ENCODE assay signal across 11 mouse cellular contexts in the genomic region with DNA sequence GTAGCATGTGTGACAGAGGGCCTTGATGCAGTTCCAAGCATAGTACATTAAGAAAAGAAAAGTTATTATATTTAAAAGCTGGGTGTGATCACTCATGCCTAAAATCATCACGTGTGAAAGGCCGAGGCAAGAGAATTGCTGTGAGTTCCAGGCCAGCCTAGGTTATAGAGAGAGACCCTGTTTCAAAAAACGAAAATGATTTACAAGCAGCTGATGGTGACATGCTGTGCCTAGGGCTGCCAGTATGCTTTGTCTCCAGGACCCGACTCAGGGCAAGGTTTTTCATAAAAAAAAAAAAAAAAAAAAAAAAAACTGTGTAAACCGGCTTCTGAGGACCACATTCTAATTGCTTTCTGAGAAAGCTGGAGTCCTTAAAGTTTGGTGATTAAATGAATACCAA.
"Had no signal": no experiment of that assay in that cellular context is flagged by ENCODE, and none has a peak within 500 bp of the region (broad histone marks: within the 10 kb centered on the region; RNA-seq: fewer than 3 reads in every experiment).

No protein-coding gene starts in this region.

- H3K4me1 ChIP-seq: neural tube, embryonic 12.5 days had no signal

- H3K36me3 ChIP-seq: limb, embryonic 13.5 days; neural tube, embryonic 12.5 days had no signal

- H3K4me2 ChIP-seq: limb, embryonic 13.5 days; neural tube, embryonic 12.5 days had no signal

- H3K4me3 ChIP-seq: layer of hippocampus, adult 2 months; limb, embryonic 13.5 days; neural tube, embryonic 12.5 days had no signal

- ATAC-seq: midbrain, embryonic 16.5 days had no signal

- H3K9me3 ChIP-seq: limb, embryonic 13.5 days; neural tube, embryonic 12.5 days had no signal

- H3K9ac ChIP-seq: limb, embryonic 13.5 days; liver, embryonic 14.5 days; neural tube, embryonic 12.5 days had no signal

- DNase-seq: kidney, adult 8-10 months; kidney, postnatal 10 days; kidney, postnatal 4 days; lung, adult 18-20 months; right cerebral cortex, postnatal 14 days; thymus, postnatal 36 days had no signal

- H3K27ac ChIP-seq: layer of hippocampus, adult 2 months; limb, embryonic 13.5 days; liver, embryonic 14.5 days; neural tube, embryonic 12.5 days had no signal

- H3K27me3 ChIP-seq: limb, embryonic 13.5 days; neural tube, embryonic 12.5 days had no signal
